In the genomic region with DNA sequence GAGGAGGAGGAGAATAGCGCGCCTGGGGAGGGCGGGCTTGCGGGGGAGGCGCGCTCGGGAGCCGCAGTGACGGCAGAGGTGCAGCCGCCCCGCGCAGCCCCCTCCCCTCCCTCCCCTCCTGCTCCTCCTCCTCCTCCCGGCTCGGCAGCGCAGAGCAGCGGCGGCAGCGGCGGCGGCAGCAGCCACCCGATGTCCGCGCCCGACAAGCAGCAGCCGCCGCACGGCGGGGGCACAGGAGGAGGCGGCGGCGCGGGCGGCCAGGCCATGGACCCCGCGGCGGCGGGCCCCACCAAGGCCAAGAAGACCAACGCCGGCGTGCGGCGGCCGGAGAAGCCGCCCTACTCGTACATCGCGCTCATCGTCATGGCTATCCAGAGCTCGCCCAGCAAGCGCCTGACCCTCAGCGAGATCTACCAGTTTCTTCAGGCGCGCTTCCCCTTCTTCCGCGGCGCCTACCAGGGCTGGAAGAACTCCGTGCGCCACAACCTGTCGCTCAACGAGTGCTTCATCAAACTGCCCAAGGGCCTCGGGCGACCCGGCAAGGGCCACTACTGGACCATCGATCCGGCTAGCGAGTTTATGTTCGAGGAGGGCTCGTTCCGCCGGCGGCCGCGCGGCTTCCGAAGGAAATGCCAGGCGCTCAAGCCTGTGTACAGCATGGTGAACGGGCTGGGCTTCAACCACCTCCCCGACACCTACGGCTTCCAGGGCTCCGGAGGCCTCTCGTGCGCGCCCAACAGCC, we compare ENCODE assay signal across 9 mouse cellular contexts. TPM values are rescaled to one million over a fixed set of nuclear protein-coding genes. Genes with fewer than 3 reads are reported as not detected.
DNase-seq lines count a peak whose midpoint lies in the region; ATAC-seq and TF ChIP-seq lines count a peak whose summit lies in the region.
"Had no signal": no experiment of that assay in that cellular context is flagged by ENCODE, and none has a peak within 500 bp of the region (broad histone marks: within the 10 kb centered on the region; RNA-seq: fewer than 3 reads in every experiment).

A gene (plus strand): TSS at position 177 of the 742 bp plus-strand sequence.

- H3K9me3 ChIP-seq in kidney, embryonic 15.5 days (replicated peaks), result no peaks in the 10 kb centered on the region
- no peaks in the 10 kb centered on the region for H3K9me3 ChIP-seq in embryonic facial prominence, embryonic 13.5 days
- no peaks in the 10 kb centered on the region for H3K9me3 ChIP-seq in intestine, embryonic 15.5 days
- no peaks in the 10 kb centered on the region for H3K9me3 ChIP-seq in lung, postnatal 0 days (ENCODE audit: low read length)
- no peaks in the 10 kb centered on the region for H3K9me3 ChIP-seq in stomach, postnatal 0 days (ENCODE audit: control insufficient read depth, low read length)

- DNase-seq in kidney, adult 11 months, result no peak
- DNase-seq in lung, postnatal 0 days (ENCODE audit: low spot score), result peak; percentile 88
- DNase-seq in stomach, postnatal 0 days (ENCODE audit: low spot score), result peak; percentile 68
- DNase-seq in left cerebral cortex, adult 18-20 months (ENCODE audit: low spot score in 2 of 2), result no peak

- H3K9ac ChIP-seq in kidney, embryonic 15.5 days, result peak within 1 kb of the TSS; percentile 50
- peak within 1 kb of the TSS; percentile 71 for H3K9ac ChIP-seq in embryonic facial prominence, embryonic 13.5 days
- H3K9ac ChIP-seq in intestine, embryonic 15.5 days, result peak within 1 kb of the TSS; percentile 81
- H3K9ac ChIP-seq in lung, postnatal 0 days (replicated peaks; ENCODE audit: low read depth), result peak within 1 kb of the TSS; percentile 80
- peak within 1 kb of the TSS; percentile 89 for H3K9ac ChIP-seq in stomach, postnatal 0 days (ENCODE audit: low read length)

- peaks cover 100% of the 10 kb centered on the region for H3K27me3 ChIP-seq in kidney, embryonic 15.5 days
- peaks cover 100% of the 10 kb centered on the region for H3K27me3 ChIP-seq in embryonic facial prominence, embryonic 13.5 days
- peaks cover 80% of the 10 kb centered on the region for H3K27me3 ChIP-seq in intestine, embryonic 15.5 days (replicated peaks)
- peaks cover 36% of the 10 kb centered on the region for H3K27me3 ChIP-seq in lung, postnatal 0 days (replicated peaks; ENCODE audit: insufficient read depth, low read length)
- peaks cover 5% of the 10 kb centered on the region for H3K27me3 ChIP-seq in stomach, postnatal 0 days (ENCODE audit: control insufficient read depth, insufficient read depth, low read length)

- TF ChIP-seq CTCF in lung, postnatal 0 days (IDR thresholded peaks at IDR 0.05), result no peak
- TF ChIP-seq CTCF in stomach, postnatal 0 days (IDR thresholded peaks at IDR 0.05; ENCODE audit: low read depth), result no peak

- no peak for TF ChIP-seq EP300 in lung, postnatal 0 days (IDR thresholded peaks at IDR 0.05)
- no peak for TF ChIP-seq EP300 in stomach, postnatal 0 days (optimal IDR thresholded peaks at IDR 0.05)

- H3K4me2 ChIP-seq in kidney, embryonic 15.5 days, result peak within 1 kb of the TSS; percentile 98
- peak within 1 kb of the TSS; percentile 92 for H3K4me2 ChIP-seq in embryonic facial prominence, embryonic 13.5 days
- H3K4me2 ChIP-seq in intestine, embryonic 15.5 days (replicated peaks), result peak within 1 kb of the TSS; percentile 87
- peak within 1 kb of the TSS; percentile 79 for H3K4me2 ChIP-seq in lung, postnatal 0 days (replicated peaks; ENCODE audit: low read depth, low read length)
- H3K4me2 ChIP-seq in stomach, postnatal 0 days (replicated peaks; ENCODE audit: low read depth), result peak within 1 kb of the TSS; percentile 71

- peaks cover 40% of the 10 kb centered on the region for H3K4me1 ChIP-seq in kidney, embryonic 15.5 days
- H3K4me1 ChIP-seq in embryonic facial prominence, embryonic 13.5 days, result peaks cover 41% of the 10 kb centered on the region
- 0 out of 2 replicates have a peak, but pooled peaks cover 2% of the 10 kb centered on the region for H3K4me1 ChIP-seq in intestine, embryonic 15.5 days (replicated peaks)
- no peaks in the 10 kb centered on the region for H3K4me1 ChIP-seq in lung, postnatal 0 days (ENCODE audit: insufficient read depth, low read depth, low read length)
- no peaks in the 10 kb centered on the region for H3K4me1 ChIP-seq in stomach, postnatal 0 days (replicated peaks; ENCODE audit: control insufficient read depth, insufficient read depth)

- WGBS in kidney, embryonic 15.5 days, result 0% methylated on average over 73 of the region's 83 CpGs
- under 1% methylated on average over 70 of the region's 83 CpGs for WGBS in embryonic facial prominence, embryonic 13.5 days
- under 1% methylated on average over 71 of the region's 83 CpGs for whole genome bisulfite sequencing in intestine, embryonic 15.5 days
- WGBS in lung, postnatal 0 days, result under 1% methylated on average over 51 of the region's 83 CpGs
- under 1% methylated on average over 46 of the region's 83 CpGs for WGBS in stomach, postnatal 0 days

- H3K27ac ChIP-seq in kidney, embryonic 15.5 days, result no peak within 1 kb of the TSS
- peak within 1 kb of the TSS; percentile 83 for H3K27ac ChIP-seq in embryonic facial prominence, embryonic 13.5 days
- peak within 1 kb of the TSS; percentile 98 for H3K27ac ChIP-seq in intestine, embryonic 15.5 days
- peak within 1 kb of the TSS; percentile 95 for H3K27ac ChIP-seq in lung, postnatal 0 days (ENCODE audit: low read length)
- peak within 1 kb of the TSS; percentile 99 for H3K27ac ChIP-seq in stomach, postnatal 0 days (replicated peaks)

- no peaks in the 10 kb centered on the region for H3K36me3 ChIP-seq in kidney, embryonic 15.5 days
- H3K36me3 ChIP-seq in embryonic facial prominence, embryonic 13.5 days, result no peaks in the 10 kb centered on the region
- H3K36me3 ChIP-seq in intestine, embryonic 15.5 days, result no peaks in the 10 kb centered on the region
- no peaks in the 10 kb centered on the region for H3K36me3 ChIP-seq in lung, postnatal 0 days (ENCODE audit: insufficient read depth, low read length)
- no peaks in the 10 kb centered on the region; the same call in 1 of the 2 replicates for H3K36me3 ChIP-seq in stomach, postnatal 0 days (ENCODE audit: control insufficient read depth, insufficient read depth, low read length)

- peak; percentile 53; the same call in 1 of the 2 replicates for ATAC-seq in kidney, embryonic 15.5 days (replicated peaks; ENCODE audit: low FRiP score)
- ATAC-seq in embryonic facial prominence, embryonic 13.5 days (ENCODE audit: insufficient number of reproducible peaks, insufficient read depth, low FRiP score, low TSS enrichment, low read depth), result no peak
- ATAC-seq in intestine, embryonic 15.5 days, result peak; percentile 76
- peak; percentile 81 for ATAC-seq in lung, postnatal 0 days
- ATAC-seq in stomach, postnatal 0 days (ENCODE audit: low FRiP score, low TSS enrichment), result peak; percentile 71; the same call in 1 of the 2 replicates
- ATAC-seq in frontal cortex, adult (ENCODE audit: low TSS enrichment), result no peak

- peak within 1 kb of the TSS; percentile 62 for H3K4me3 ChIP-seq in kidney, embryonic 15.5 days (replicated peaks)
- H3K4me3 ChIP-seq in embryonic facial prominence, embryonic 13.5 days, result peak within 1 kb of the TSS; percentile 56
- H3K4me3 ChIP-seq in intestine, embryonic 15.5 days (replicated peaks), result peak within 1 kb of the TSS; percentile 68
- H3K4me3 ChIP-seq in lung, postnatal 0 days (ENCODE audit: low read depth, low read length), result peak within 1 kb of the TSS; percentile 74
- H3K4me3 ChIP-seq in stomach, postnatal 0 days (ENCODE audit: low read depth, low read length), result peak within 1 kb of the TSS; percentile 69

RNA-seq across cellular contexts. Expression of the gene that starts here (rescaled TPM):
- 1.6 and 5.2 TPM in 2 replicates for polyA plus RNA-seq in kidney, embryonic 15.5 days (2015; fragmentation: Nextera tagmentation; extraction: Ambion mirVana)
- 10.7 and 15.1 TPM in 2 replicates for polyA plus RNA-seq in embryonic facial prominence, embryonic 13.5 days (2015; fragmentation: Nextera tagmentation; extraction: Ambion mirVana)
- polyA plus RNA-seq in intestine, embryonic 15.5 days (2015; fragmentation: Nextera tagmentation; extraction: Ambion mirVana), result 105 and 126 TPM in 2 replicates
- polyA plus RNA-seq in lung, postnatal 0 days (2015; fragmentation: Nextera tagmentation; extraction: Ambion mirVana), result 156 and 194 TPM in 2 replicates
- polyA plus RNA-seq in stomach, postnatal 0 days (2015; fragmentation: Nextera tagmentation; extraction: Ambion mirVana), result 59.3 and 64.0 TPM in 2 replicates
- under 1 TPM; 0.67 to 0.98 TPM for total RNA-seq in left cerebral cortex, adult 18-20 months (2021)
- total RNA-seq: neutrophil, adult 5-6 weeks had no signal

Comparison
In these comparisons a context has a peak if more than half of its experiments do, and no peak if none do; other contexts are left out.
1. ATAC-seq: peak in kidney, embryonic 15.5 days (single experiment), intestine, embryonic 15.5 days (single experiment), lung, postnatal 0 days (single experiment) and stomach, postnatal 0 days (single experiment); none in embryonic facial prominence, embryonic 13.5 days (single experiment) and frontal cortex, adult (single experiment).
2. DNase-seq: peak in lung, postnatal 0 days (single experiment) and stomach, postnatal 0 days (single experiment); none in kidney, adult 11 months (single experiment) and left cerebral cortex, adult 18-20 months (0 of 2).
3. Peak in every context shown above with its lines, with median percentiles within 50 percentile points of each other: H3K4me2 ChIP-seq, H3K4me3 ChIP-seq and H3K9ac ChIP-seq.